Mouse (Mus musculus): Measurements from ENCODE around the gene Tenm4.

DNA sequence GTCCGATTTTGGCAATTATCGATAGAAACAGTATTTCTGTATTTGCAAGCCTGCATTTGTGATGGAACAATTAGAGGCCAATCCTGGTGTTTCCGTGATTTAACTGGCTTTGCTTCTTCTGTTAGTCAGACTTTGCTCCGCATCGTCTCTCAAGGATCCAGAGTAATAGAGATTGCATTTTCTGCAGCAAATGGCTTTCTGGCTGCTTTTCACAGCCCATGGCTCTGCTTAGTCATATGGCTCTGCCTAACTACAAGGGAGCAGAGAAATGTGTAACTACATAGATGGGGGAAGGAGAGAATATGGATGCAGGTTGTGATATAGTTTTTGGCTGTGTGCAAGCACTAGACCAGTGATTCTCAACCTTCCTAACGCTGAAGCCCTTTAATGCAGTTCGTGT, 401.9 kb downstream of the Tenm4 start:
- TF ChIP-seq GATA1 (IDR thresholded peaks at IDR 0.05; ENCODE audit: borderline replicate concordance, low read length), result no peak
- TF ChIP-seq CTCF (IDR thresholded peaks at IDR 0.05; ENCODE audit: low read depth, low read length), result no peak

Measured in G1E (cell line).